Mouse (Mus musculus): ENCODE measurements around the gene Plagl2.
"Not testable (repeated sequence)": the region's sequence is repeated elsewhere in the genome, so short reads cannot be mapped to it uniquely, and the experiment has no call there.

The Plagl2 gene

GRCm38 (mm10) chr2:153241250-153242014 lies at the start of gene Plagl2, which contains the start of gene Pofut1:
Gene Plagl2, minus strand, starts transcription at chr2:153241426.
Gene Pofut1, plus strand, starts transcription at chr2:153241533.
- peak; percentile 88 for DNase-seq (ENCODE audit: low spot score)

DNA sequence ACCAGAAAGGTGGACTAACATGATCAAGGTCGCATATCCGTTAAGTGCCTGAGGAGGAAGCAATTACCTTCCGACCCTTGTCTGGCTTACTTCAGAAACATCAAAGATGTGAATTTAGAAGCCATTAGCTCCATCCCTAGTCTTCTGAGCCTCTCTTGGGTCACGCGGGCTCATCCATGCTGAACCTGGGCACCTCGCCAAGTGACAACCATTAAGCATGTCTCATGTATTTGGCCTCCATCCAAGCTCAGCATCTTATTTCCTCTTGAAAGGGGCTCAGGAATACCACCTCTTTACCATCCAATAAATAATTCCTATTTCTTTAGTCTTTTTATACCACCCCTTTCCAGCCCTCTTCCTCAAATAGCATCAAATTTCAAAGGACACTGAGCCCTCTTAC lies 46.6 kb upstream of the Plagl2 start:
- DNase-seq (ENCODE audit: low spot score), result no peak

DNA sequence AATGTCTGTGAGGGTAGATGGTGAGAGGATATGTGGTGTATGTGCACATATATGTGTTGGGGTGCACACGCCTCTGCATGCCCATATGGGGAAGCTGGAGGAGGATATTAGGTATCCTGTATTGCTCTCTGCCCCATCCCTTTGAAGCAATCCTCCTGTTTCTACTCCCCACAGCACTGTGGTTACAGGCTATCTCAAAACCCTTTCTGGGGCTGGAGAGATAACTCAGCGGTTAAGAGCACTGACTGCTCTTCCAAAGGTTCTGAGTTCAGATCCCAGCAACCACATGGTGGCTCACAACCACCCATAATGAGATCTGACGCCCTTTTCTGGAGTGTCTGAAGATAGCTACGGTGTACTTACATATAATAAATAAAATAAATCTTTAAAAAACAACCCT lies 45.3 kb upstream of the Plagl2 start:
- no peak for DNase-seq (ENCODE audit: low spot score)

GRCm38 (mm10) chr2:153283919-153284318 lies 42.7 kb upstream of the Plagl2 start:
- no peak for DNase-seq (ENCODE audit: low spot score)

DNA sequence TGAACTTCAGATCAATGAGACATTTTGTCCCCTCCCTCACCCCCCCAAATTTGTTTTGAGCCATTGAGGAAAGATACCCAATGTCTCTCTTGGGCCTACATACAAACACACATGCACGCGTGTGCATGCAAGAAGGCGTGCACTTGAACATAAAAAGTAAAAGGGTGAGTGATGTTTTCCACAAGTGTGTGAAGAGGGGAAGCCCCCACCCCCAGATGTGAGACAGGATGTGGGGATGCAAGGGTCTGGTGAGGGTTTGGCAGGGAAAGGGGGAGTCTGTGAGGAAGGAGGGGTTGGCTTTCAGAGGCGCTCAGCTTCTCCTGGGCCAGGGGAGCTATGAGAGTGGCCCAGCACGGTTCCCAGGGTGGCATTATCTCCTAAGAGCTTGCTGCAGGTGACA lies 37.1 kb upstream of the Plagl2 start:
- DNase-seq (ENCODE audit: low spot score), result no peak

- DNase-seq (ENCODE audit: low spot score), result not testable (repeated sequence)
Measured at GRCm38 (mm10) chr2:153276846-153277245, 35.6 kb upstream of the Plagl2 start.

DNA sequence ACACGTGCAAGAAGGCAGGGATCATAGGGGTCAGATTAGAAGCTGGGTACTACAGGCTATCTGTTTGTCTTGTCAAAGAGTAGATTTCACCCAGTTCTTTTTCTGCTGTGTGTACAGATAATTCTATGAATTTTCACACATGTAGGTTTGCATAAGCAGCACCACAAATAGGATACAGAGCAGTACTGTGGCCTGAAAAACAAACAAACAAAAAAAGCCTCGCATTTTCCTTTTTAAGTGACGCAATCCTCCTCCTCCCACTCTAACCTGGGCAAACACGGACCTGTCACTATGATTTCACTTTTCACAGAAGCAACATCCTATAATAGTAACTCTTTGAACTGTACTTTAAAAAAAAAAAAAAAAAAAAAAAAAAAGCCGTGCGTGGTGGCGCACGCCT lies 35.2 kb upstream of the Plagl2 start:
- DNase-seq (ENCODE audit: low spot score), result no peak

GRCm38 (mm10) chr2:153275577-153275976 lies 34.4 kb upstream of the Plagl2 start:
- not testable (repeated sequence) for DNase-seq (ENCODE audit: low spot score)

GRCm38 (mm10) chr2:153274919-153275247 lies 33.7 kb upstream of the Plagl2 start:
- DNase-seq (ENCODE audit: low spot score), result no peak

DNA sequence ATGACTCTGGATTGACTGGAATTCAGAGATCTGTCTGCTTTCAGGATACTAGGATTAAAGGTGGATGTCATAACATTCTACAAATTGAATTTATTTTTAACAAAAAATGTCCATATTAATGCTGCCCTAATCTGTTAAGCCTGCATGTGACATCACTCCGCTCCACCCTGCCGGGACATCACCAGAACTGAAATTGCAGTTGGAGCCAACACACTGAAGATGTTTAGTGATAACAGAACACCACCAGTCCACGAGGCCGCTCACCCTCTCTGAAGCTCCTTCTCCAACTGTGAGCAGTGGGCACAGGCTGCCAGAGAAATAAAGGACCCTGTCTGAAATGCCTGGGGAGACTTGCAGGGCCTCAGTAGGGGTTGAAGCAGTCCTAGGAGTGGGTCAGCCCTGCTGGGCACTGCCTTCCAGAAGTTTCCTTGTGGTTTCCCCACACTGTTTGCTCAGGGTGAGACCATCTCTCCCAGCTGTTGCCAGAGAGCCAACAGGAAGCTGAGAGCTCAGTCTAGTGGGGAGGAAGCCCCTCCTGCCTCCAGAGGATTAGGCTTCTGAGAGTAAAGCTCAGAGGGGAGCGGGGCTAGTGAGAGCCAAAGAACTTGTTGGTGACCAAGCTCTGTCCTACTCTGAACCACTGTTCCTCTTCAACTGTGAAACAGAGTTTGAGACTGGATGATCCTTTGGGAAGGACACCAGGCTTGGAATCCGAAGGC lies 33.1 kb upstream of the Plagl2 start:
- DNase-seq (ENCODE audit: low spot score), result not testable (repeated sequence)

DNA sequence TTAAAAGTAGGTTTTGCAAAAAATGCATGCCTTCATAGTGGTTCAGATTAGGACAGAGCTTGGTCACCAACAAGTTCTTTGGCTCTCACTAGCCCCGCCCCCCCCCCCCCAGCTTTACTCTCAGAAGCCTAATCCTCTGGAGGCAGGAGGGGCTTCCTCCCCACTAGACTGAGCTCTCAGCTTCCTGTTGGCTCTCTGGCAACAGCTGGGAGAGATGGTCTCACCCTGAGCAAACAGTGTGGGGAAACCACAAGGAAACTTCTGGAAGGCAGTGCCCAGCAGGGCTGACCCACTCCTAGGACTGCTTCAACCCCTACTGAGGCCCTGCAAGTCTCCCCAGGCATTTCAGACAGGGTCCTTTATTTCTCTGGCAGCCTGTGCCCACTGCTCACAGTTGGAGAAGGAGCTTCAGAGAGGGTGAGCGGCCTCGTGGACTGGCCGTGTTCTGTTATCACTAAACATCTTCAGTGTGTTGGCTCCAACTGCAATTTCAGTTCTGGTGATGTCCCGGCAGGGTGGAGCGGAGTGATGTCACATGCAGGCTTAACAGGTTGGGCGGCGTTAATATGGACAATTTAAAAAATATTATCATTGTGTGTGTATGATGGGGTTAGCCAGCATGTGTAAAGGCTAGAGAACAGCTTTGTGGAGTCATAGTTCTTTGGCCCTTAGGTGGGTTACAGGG lies 29.1 kb upstream of the Plagl2 start:
- DNase-seq (ENCODE audit: low spot score), result not testable (repeated sequence)

DNA sequence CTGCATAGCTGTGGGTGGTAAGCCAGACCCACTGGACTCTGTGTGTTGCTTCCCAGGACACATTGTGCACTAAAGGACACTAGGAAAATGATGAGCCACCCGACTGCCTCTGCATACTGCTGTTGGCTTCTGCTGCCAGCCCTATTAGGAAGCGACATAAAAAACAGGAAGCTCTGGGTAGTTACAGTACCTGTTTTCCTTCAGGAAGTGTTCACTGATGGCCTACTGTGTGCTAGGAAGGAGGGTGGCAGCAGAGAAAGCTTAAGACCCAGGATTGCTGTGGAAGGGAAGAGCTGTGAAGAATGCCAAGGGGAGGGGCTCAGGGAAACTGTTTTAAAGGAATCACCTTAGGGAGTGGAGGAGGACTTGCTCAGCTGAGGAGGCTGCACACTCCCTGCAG lies 26.1 kb upstream of the Plagl2 start:
- no peak for DNase-seq (ENCODE audit: low spot score)

GRCm38 (mm10) chr2:153263053-153263452 lies 21.8 kb upstream of the Plagl2 start:
- DNase-seq (ENCODE audit: low spot score), result no peak

- peak; percentile 74 for DNase-seq (ENCODE audit: low spot score)
Measured at GRCm38 (mm10) chr2:153259864-153260674, 18.8 kb upstream of the Plagl2 start.

DNA sequence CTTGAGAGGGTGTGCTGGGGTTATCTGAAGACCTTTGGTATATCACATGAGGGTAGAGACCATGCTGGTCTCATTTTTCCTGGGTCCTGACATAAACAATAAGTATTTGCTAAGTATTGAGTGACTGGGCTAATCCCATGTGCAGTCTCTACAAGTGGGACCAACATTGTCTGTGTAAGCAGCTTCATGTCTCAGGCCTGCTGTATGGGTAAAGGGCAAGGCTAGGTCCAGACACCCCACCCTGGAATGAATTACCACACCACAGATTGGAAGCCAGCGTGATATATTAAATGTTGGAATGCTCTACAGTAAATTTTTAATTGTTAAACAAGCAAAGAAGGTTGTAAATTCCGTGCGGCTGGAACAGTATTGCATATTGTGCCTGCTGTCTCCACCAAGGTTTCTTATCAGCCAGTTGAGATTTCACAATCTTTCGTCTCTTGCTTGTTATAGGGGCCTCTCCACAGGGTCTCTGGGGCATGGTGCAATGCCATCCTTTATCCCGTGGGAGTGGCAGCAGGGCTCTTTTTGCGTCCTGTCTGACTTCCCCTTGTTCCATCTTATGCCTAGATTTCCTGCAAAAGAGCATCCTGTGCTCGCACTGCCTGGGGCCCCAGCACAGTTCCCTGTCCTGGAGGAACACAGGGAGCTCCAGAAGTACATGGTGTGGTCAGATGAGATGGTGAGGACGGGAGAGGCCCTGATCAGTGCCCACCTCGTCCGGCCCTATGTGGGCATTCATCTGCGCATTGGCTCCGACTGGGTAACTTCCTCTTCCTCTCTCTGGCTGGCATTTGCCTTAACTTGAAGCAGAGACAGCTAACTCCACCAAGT lies 18.0 kb upstream of the Plagl2 start:
- peak; percentile 41 for DNase-seq (ENCODE audit: low spot score)

- no peak for DNase-seq (ENCODE audit: low spot score)
Measured at GRCm38 (mm10) chr2:153256604-153257003, 15.4 kb upstream of the Plagl2 start.

DNA sequence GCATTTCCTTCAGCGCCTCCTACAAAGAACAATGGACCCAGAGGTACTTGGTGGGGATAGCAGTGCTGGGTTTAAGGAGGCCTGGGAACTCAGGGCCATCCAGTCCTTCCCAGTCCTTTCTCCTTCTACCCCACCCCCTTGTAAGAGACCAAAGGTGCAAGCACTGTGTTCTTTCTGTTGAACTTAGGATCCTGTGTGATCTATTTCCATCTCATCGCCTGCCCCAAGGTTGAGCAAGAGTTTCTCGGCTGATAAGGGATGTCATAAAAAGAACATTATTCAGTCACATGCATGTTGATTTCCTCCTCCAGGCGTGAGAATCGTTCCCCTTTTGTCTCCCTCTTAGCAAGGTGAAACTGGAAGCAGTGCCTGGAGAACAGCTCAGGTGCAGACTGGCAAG lies 8.5 kb upstream of the Plagl2 start:
- DNase-seq (ENCODE audit: low spot score), result peak; percentile 76

- DNase-seq (ENCODE audit: low spot score), result no peak
Measured at GRCm38 (mm10) chr2:153242156-153242555, 930 bp upstream of the Plagl2 start.

- DNase-seq (ENCODE audit: low spot score), result peak; percentile 74
Measured at GRCm38 (mm10) chr2:153240701-153241235, 458 bp downstream of the Plagl2 start.

DNA sequence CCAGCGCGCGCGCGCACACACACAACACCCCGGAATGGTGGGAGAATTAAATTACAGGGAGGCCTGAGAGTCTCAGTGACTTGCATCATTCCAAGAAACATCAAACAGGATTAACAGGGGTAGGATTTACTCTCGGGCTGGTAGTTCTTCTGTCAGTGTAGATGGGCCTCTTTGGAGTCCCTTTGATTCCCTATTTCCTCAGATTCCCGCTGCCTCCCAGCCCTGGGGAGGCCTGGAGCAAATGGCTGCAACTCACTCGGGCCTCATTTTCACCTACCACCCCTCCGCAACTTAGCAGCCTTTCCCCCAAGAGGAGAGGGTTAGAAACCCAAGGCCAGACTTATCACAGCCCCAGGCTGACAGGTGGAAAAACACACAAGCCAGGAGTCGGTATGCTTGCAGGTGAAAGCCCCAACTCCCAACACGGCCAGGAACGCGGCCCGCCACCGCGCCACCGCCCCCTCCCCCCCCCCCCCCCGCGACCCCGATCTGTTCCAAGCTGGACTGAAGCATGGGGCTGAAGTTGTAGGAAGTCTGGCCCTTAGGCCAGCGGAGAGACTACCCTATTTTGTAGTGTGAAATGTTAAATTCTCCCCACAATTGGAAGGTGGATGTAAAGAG lies 1.3 kb downstream of the Plagl2 start:
- DNase-seq (ENCODE audit: low spot score), result peak; percentile 40
